14 mouse cellular contexts compared by ENCODE assay signal in genomic region chr7:35341282-35341681, GRCm38 (mm10). TPM values are rescaled to one million over a fixed set of nuclear protein-coding genes. Genes with fewer than 3 reads are reported as not detected.
DNase-seq lines count a peak whose midpoint lies in the region; ATAC-seq and TF ChIP-seq lines count a peak whose summit lies in the region.
"Had no signal": no experiment of that assay in that cellular context is flagged by ENCODE, and none has a peak within 500 bp of the region (broad histone marks: within the 10 kb centered on the region; RNA-seq: fewer than 3 reads in every experiment).

No protein-coding gene starts in this region.

- no peaks in the 10 kb centered on the region for H3K9me3 ChIP-seq in liver, postnatal 0 days (ENCODE audit: low read length)
- H3K9me3 ChIP-seq: G1E; limb, embryonic 13.5 days; midbrain, embryonic 12.5 days had no signal

- no peaks in the 10 kb centered on the region for H3K36me3 ChIP-seq in liver, postnatal 0 days (replicated peaks; ENCODE audit: insufficient read depth, low read length)
- H3K36me3 ChIP-seq: G1E; limb, embryonic 13.5 days; midbrain, embryonic 12.5 days had no signal

- no peak for TF ChIP-seq CTCF in liver, postnatal 0 days (IDR thresholded peaks at IDR 0.05; ENCODE audit: low read depth)

- H3K27ac ChIP-seq in liver, postnatal 0 days (ENCODE audit: low read depth) = peak overlapping the region; percentile 78
- H3K27ac ChIP-seq: heart, adult 2 months; limb, embryonic 13.5 days; midbrain, embryonic 12.5 days had no signal

- no peak overlapping the region for H3K4me2 ChIP-seq in liver, postnatal 0 days (ENCODE audit: low read depth, low read length)
- H3K4me2 ChIP-seq: limb, embryonic 13.5 days; midbrain, embryonic 12.5 days had no signal

- DNase-seq in cerebellum, adult 9-11 months = peak; percentile 24
- DNase-seq in cerebellum, adult 9-10 months = no peak
- DNase-seq in kidney, postnatal 14 days = peak; percentile 33
- no peak for DNase-seq in kidney, adult 9 months
- peak; percentile 21 to 51 for DNase-seq in cerebellum, postnatal 25 days
- peak; percentile 66 for DNase-seq in liver, postnatal 0 days
- DNase-seq in thymus, postnatal 10 days (ENCODE audit: low spot score in 2 of 2) = no peak
- no peak for DNase-seq in spleen, adult 18-20 months
- DNase-seq: B cell, adult 2 months; heart, adult 2 months; lung, postnatal 14 days had no signal

- TF ChIP-seq EP300 in liver, postnatal 0 days (IDR thresholded peaks at IDR 0.05; ENCODE audit: low read depth) = no peak

- H3K27me3 ChIP-seq in liver, postnatal 0 days (ENCODE audit: insufficient read depth, low read length) = 0 out of 2 replicates have a peak, but pooled peaks cover 3% of the 10 kb centered on the region

- H3K9ac ChIP-seq in liver, postnatal 0 days (replicated peaks) = peak overlapping the region; percentile 13; the same call in 1 of the 2 replicates
- H3K9ac ChIP-seq: limb, embryonic 13.5 days; midbrain, embryonic 12.5 days had no signal

- H3K4me1 ChIP-seq in liver, postnatal 0 days (ENCODE audit: insufficient read depth) = peaks cover 7% of the 10 kb centered on the region; the same call in 1 of the 2 replicates
- H3K4me1 ChIP-seq: limb, embryonic 13.5 days; midbrain, embryonic 12.5 days had no signal

- H3K4me3 ChIP-seq in liver, postnatal 0 days (ENCODE audit: low read depth, low read length) = no peak overlapping the region
- H3K4me3 ChIP-seq: heart, adult 2 months; limb, embryonic 13.5 days; midbrain, embryonic 12.5 days had no signal

- 58% methylated on average over 6 of the region's 6 CpGs for WGBS in liver, postnatal 0 days (ENCODE audit: insufficient replicate concordance)

- peak; percentile 42 for ATAC-seq in liver, postnatal 0 days

RNA-seq across cellular contexts. Expression of gene Rhpn2, which starts 7.3 kb away (rescaled TPM):
- polyA plus RNA-seq in liver, postnatal 0 days (2015; fragmentation: Nextera tagmentation; extraction: Ambion mirVana) = 8.1 TPM in 2 replicates

RNA-seq across cellular contexts. Expression of gene Gpatch1, which starts 23.0 kb away (rescaled TPM):
- polyA plus RNA-seq in liver, postnatal 0 days (2015; fragmentation: Nextera tagmentation; extraction: Ambion mirVana) = 4.9 and 5.6 TPM in 2 replicates

RNA-seq across cellular contexts. Expression of gene Faap24, which starts 55.4 kb away (rescaled TPM):
- polyA plus RNA-seq in liver, postnatal 0 days (2015; fragmentation: Nextera tagmentation; extraction: Ambion mirVana) = 9.3 and 11.4 TPM in 2 replicates

RNA-seq across cellular contexts. Expression of gene Cep89, which starts 55.6 kb away (rescaled TPM):
- 9.1 and 10.3 TPM in 2 replicates for polyA plus RNA-seq in liver, postnatal 0 days (2015; fragmentation: Nextera tagmentation; extraction: Ambion mirVana)

Comparison
In these comparisons a context has a peak if more than half of its experiments do, and no peak if none do; other contexts are left out.
1. DNase-seq: peak in cerebellum, adult 9-11 months (single experiment), kidney, postnatal 14 days (single experiment), cerebellum, postnatal 25 days (2 of 2) and liver, postnatal 0 days (single experiment); none in cerebellum, adult 9-10 months (single experiment), kidney, adult 9 months (single experiment), thymus, postnatal 10 days (0 of 2) and spleen, adult 18-20 months (0 of 2).